Mouse (Mus musculus) CH12.LX (cell line): ENCODE results near the gene Dhrs7b.

ENCODE experiments used
- EP300 ChIP-seq: IDR thresholded peaks from 2 replicates; pipeline ENCODE4 v1.6.1; 2011; ENCODE audit warnings: low read length, improper control_type of control experiment
- ETS1 ChIP-seq: conservative IDR thresholded peaks from 2 replicates; pipeline ENCODE4 v1.6.1; 2012; ENCODE audit warnings: low read depth, mild to moderate bottlenecking, inconsistent platforms, low read length, improper control_type of control experiment, moderate library complexity
- JUND ChIP-seq: conservative IDR thresholded peaks from 2 replicates; pipeline ENCODE4 v1.6.1; 2011; ENCODE audit warnings: low read depth, low read length, improper control_type of control experiment
- NRF1 ChIP-seq: IDR thresholded peaks from 2 replicates; pipeline ENCODE4 v1.6.1; 2014; ENCODE audit warnings: low read depth, mild to moderate bottlenecking, inconsistent platforms, low read length, improper control_type of control experiment, moderate library complexity
- POLR2A ChIP-seq: IDR thresholded peaks from 2 replicates; pipeline ENCODE4 v1.6.1; 2011; ENCODE audit warnings: low read depth, mild to moderate bottlenecking, improper control_type of control experiment, low read length
- POLR2AphosphoS2 ChIP-seq: IDR thresholded peaks from 2 replicates; pipeline ENCODE4 v1.6.1; 2011; ENCODE audit warnings: low read depth, low read length, improper control_type of control experiment

DNA sequence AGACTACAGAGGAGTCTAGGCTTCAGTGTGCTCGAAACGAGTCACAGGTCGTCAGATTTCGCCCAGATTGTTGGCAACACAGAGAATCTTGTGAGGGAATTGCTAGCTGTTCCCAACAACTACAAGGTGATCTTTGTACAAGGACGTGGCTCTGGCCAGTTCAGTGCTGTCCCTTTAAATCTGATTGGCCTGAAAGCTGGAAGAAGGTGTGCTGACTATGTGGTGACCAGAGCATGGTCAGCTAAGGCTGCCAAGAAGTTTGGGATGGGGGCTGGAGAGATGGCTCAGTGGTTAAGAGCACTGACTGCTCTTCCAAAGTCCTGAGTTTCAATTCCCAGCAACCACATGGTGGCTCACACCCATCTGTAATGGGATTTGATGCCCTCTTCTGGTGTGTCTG, 14.0 kb upstream of the Dhrs7b start:
- TF ChIP-seq ETS1 (no peak), NRF1 (no peak), POLR2AphosphoS2 (no peak), EP300 (no peak), POLR2A (no peak), JUND (no peak)
